Mouse (Mus musculus): ENCODE data around the gene Sh3bp1.

Gene Sh3bp1

DNA sequence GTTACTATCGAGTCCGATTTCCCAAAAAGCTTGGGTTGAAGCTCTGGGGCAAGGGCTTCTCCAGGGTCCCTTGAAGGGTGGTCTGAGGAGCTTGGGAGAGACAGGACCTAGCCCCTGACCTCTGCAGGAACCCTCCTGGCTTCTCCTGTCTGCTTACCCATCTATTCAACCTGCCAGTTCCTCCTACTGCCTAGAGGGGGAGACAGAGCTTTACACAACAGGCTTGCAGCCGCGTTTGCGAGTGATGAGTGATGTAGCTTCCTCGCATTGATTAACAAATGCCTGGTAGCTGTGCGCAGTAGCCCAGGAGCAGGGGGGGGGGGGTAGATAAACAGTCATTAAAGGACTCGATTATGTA is 16.1 kb downstream of the Sh3bp1 start:
- DNase-seq (ENCODE audit: low spot score), result peak; percentile 94

GRCm38 (mm10) chr15:78916052-78916826 is 16.7 kb downstream of the Sh3bp1 start:
- DNase-seq (ENCODE audit: low spot score), result no peak

GRCm38 (mm10) chr15:78918126-78918525 is 18.6 kb downstream of the Sh3bp1 start:
- DNase-seq (ENCODE audit: low spot score), result no peak

DNA sequence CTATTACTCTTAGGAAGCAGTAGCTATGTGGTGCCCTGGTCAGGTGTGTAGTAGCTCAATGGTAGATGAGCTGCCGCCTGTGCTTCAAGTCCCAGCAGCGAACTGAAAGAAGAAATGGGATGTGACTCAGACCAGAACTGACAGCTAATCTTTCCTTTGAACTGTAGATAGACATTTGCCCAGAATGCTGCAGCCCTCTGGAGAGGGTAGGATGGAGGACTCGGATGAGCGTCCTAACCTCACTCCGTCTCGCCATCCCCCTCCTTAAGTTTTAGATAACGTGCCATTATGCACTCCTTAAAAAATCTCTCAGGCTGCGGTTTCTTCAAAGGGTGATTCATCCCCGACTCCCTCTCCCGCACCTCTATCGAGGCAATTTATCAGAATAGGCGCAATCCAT is 20.3 kb downstream of the Sh3bp1 start:
- no peak for DNase-seq (ENCODE audit: low spot score)

DNA sequence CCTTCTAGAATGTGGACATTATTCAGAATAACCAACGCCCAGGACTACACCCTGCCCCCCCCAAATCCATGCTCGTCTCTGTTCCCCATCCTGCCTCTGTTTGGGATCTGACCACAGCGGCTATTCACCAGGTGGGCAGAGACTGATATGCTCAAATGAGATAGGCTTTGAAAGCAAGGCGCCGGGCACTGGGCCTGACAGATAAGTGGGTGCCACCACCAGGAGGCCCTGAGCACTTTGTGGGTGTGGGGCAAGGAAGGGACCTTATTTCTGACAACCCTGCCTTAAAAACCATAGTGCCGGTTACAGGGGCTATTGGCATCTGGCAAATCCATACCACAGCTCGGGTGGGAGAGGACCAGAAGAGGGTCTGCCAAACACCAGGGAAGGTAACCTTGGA is 23.1 kb downstream of the Sh3bp1 start:
- no peak for DNase-seq (ENCODE audit: low spot score)

DNA sequence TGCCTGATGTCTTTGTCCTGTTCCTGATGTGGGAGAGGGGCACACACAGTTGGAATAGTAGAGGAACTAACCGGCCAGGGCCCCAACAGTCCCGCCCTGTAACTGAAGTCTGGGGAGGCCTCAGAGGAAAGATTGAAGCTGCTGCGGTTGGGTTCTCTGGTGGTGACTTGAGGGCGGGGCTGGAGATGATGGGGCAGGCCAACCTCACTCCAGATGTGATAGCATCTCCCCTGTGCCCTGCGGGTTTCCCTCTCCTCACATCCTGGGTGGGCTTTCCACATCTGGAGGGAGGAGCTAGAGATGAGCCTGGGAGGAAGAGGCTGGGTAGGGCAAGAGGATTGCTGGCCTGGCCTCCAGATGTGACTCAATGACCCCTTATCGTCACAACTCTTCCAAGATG is 24.0 kb downstream of the Sh3bp1 start:
- DNase-seq (ENCODE audit: low spot score), result peak; percentile 27

DNA sequence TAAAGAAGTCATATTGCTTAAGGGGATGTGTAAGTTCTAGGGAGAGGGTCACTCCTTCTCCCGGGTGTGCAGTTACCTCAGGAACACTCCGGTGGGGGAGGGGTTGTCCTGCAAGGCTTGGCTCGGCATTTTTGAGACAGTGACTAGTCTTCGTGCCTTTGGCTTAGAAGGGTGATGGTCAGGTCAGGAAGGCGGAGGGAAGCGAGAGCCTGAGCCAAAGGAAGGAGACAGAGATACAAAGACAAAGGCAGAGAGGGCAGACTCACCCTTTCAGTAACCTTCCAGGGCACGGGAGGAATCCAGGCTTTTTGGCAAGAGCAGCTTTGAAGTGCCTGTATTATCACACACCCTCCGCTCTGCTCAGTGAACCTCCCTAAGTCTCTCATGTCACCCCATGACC is 25.6 kb downstream of the Sh3bp1 start:
- DNase-seq (ENCODE audit: low spot score), result no peak

GRCm38 (mm10) chr15:78926021-78926919 is 26.7 kb downstream of the Sh3bp1 start, which contains the start of gene Lgals1:
Gene Lgals1, plus strand, starts transcription at chr15:78926725.
- peak; percentile 89 for DNase-seq (ENCODE audit: low spot score)

DNA sequence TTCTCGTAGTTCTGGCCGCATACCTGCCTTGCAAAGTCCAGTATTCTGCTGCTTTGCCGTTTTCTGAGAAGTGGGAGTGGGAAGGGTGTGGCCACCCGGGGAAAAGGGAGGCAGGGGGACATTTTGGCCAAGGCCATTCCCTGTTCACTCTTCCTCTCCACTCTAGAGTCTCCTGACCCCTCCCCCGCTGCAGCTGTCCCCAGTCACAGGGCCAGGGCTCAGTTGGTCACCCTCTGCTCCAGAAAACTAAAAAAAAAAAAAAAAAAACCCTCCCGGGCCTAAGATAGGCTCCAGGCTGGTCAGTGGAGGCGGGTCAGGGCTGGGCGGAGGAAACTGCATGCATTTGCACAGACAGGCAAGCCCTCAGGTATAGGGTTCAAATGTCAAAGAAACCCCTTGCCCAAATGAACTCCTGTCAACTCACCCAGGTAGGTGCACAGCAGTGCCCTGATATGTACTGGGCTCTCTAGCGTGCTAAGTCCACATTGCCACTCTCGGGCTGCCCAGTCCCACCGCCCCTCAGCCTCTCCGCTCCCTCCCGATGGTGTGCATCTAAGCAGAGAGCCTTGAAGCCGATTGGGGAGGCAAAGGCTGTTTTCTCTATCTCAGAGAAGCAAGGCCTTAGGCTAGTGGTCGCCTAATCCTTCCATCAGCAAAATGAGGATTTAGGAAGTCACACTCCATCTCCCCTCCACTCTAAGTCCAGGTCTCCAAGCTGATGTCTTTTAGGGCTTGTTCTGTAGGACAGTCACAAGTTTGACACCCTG is 27.6 kb downstream of the Sh3bp1 start:
- no peak for DNase-seq (ENCODE audit: low spot score)

DNA sequence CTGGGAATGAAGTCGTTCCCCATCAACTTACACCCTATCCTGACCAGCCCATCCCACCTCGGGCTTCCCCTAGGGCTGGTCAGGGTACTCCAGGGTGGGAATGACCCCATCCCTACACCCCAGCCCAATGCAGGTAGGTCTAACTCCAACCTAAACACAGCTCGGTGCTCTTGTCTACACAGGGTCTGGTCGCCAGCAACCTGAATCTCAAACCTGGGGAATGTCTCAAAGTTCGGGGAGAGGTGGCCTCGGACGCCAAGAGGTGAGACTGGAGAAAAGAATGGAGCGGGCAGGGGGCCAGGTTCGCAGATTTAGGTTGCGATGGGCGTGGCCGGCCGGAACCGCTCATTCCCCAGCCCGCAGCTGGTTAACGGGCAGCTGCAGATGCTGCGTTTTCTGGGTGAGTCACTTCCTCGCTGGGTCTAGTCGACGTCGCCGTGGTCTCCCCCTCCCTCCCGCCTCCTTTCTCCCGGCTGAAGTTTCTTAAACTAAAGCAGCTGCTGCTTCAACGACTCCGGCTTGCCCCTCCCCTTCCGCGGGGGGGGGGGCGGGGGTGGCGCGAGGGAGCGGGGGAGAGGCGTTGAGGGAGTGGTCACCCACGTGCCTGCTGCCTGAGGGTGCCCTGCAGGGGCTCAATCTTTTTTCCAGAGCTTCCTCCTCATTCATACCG is 28.4 kb downstream of the Sh3bp1 start:
- peak; percentile 83 for DNase-seq (ENCODE audit: low spot score)

DNA sequence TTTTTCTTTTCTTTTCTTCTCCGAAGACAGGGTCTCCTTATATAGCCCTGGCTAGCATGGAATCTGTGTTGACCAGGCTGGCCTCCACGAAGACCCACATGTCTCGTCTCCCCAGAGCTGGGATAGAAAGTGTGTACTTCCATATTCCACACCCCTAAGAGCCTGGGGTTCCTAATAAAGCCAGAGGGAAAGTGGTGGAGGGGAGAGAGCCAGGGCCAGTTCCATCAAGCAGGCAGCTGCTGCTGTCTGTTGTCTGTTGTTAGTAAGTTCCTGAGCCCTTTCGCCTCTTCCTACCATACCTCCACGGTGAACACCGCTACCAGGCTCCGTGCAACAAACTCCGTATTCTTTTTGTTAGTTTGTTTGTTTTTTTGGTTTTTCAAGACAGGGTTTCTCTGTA is 29.0 kb downstream of the Sh3bp1 start:
- no peak for DNase-seq (ENCODE audit: low spot score)

DNA sequence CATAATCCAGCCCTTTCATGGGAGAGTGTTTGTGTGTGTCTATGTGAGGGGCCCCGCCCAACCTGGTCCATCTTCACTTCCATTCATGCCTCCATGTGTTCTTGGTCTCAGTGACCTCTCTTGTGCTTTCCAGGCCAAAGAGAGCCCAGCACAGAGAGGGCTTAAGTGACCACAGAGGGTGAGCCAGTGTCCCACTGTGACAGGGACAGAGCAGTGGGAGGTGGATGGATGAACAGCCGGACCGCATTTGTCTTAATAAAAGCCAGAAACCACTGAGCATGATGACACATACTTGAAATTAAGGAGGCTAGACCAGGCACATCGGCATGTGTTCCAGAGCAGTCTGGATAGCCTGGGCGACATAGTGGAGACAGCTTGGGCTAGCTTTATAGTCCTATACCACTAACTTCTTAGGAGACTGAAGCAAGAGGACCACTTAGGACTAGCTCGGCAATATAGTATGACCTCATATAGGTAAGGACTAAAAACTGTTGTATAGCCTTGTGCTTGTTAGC is 30.7 kb downstream of the Sh3bp1 start:
- DNase-seq (ENCODE audit: low spot score), result no peak

- DNase-seq (ENCODE audit: low spot score), result no peak
Measured at GRCm38 (mm10) chr15:78930801-78931426, 31.3 kb downstream of the Sh3bp1 start.

DNA sequence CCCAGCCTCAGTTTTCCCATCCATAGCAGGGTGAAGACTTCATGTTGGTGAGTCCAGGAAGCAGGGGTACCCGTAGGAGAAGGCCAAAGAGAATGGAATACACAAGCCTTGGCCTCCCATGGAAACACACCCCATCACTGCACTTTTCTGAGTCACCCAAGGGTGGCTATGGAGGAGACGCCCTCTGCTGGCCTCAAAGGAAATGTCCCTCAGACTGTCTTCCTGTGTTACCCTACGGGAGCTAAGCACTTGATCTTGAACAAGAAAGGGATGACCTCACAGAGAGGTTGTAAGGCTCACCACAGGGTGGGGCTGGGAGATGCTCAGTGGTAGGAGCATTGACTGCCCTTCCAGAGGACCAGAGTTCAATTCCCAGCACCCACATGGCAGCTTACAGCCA is 32.0 kb downstream of the Sh3bp1 start:
- no peak for DNase-seq (ENCODE audit: low spot score)

DNA sequence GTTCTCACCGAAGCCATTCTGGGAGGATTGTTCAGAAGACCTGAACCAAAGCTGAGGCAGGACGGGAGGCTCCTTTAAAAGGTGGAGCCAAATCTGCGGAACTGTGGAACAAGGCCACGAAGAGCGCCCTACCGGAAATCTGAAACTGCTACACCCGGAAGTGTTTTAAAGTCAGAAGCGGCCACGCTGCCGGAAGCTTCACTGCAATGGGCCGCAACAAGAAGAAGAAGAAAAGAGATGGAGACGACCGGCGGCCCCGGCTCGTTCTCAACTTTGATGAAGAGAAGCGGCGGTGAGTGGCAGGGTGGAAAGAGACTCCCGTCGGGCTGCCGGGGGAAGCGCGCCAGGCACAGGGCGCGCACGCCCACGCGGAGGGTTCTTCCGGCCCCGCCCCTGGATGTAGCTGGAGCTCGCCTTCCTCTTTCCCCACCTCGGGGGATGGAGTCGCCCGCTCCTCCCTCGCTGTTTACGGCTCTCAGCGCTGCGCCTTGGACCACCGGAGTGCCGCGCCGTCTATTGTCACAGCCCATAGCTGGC is 35.3 kb downstream of the Sh3bp1 start, which contains the start of gene Nol12:
TSS of gene Nol12 (plus strand) at position 150 of the 537 bp plus-strand sequence.
- DNase-seq (ENCODE audit: low spot score), result peak; percentile 97

- no peak for DNase-seq (ENCODE audit: low spot score)
Measured at GRCm38 (mm10) chr15:78936403-78936802, 36.8 kb downstream of the Sh3bp1 start.

DNA sequence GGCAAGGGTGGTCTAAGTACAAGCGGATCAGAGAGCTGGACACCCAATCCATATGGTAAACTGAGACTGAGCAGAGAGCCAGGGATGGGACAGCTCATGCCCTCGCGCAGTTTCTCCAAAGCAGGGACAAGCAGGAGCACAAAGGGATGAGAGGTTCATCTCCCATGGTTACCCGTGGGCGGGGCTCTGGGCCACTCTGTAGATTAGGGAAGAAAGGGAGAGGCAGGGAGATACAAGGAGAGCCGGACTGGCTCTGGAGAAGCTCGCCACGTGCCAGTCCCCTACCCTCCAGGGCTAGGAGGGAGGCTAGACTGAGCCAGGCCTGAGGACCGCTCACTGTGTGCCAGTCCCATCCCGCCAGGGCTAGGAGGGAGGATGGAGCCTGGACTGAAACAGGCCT is 37.7 kb downstream of the Sh3bp1 start:
- no peak for DNase-seq (ENCODE audit: low spot score)

DNA sequence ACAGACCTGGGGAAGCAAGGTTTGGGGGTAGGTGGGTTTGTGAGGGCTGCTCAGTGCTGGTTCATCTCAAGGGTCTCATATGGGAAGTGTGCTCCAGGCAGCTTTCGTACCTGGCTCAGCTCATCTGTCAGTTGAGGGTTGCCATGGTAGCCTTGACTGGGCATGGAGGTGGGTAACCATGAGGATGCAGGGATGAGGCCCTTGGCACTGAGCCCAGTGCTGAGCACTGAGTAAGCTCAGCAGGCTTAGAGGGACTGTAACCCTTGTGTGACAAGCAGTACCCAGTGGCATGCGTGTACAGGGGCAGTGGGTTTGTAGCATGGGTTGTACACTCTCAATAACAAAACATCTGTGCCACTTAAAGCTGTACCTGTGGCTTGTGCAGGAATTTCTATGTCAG is 38.4 kb downstream of the Sh3bp1 start:
- DNase-seq (ENCODE audit: low spot score), result no peak

DNA sequence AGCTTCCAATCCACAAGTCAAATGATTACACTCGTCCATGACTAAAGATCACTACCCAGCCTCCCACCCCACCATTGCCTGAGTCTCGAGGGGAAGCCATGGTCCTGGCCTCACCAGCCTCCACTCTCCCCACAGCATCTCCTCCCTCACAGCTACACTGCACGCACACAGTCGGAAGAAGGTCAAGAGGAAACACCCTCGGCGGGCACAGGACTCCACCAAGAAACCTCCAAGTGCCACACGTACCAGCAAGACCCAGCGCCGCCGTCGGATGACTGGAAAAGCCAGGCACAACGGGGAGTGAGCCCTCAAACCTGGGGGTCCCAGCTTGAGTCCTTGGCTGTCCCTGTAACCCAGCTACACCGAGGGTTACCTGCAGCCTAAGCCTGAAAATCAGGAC is 40.8 kb downstream of the Sh3bp1 start:
- no peak for DNase-seq (ENCODE audit: low spot score)

DNA sequence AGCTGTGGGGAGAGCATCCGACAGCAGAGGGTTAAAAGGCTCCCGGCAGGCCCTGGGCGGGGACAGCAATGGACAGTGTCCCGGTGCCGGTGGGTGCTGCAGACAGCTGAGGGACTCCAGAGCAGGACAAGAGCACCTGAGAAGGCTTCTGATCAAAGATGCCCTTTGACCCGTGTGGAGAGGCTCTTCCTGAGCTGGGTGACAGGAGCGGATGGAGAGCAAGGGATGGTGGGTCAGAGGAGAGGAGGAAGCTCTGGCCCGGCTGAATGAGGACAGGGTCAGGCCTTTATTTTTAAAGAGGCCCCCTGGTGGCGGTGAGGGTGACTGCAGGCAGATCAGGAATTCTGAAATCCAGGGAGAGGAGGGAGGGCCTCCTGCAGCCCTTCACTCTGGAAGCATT is 43.1 kb downstream of the Sh3bp1 start:
- peak; percentile 94 for DNase-seq (ENCODE audit: low spot score)

DNA sequence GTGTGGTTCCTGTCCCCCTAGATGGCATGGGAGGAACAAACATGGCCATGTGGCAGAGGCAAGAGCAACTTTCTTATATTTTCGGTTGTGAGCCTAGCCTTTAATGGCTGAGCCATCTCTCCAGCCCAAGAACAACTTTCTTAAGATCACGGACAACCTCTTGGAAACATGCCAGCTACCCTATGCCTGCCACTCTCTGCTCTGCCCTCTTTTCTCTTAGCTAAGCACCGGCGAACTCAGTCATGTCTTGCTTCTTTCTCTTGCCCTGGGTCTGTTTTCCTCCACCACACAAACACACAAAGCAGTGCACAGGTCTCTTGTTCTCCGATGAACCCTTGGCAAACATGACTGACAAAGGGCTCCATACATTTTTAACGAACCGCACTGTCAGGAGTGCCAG is 46.7 kb downstream of the Sh3bp1 start:
- no peak for DNase-seq (ENCODE audit: low spot score)
